Mouse (Mus musculus): ENCODE measurements around the gene Ackr4.

- TF ChIP-seq POLR2A (IDR thresholded peaks at IDR 0.05; ENCODE audit: insufficient read length, low read depth), result no peak
- no peak for TF ChIP-seq TCF12 (IDR thresholded peaks at IDR 0.05; ENCODE audit: insufficient read depth, poor library complexity, severe bottlenecking)
- TF ChIP-seq MAX (IDR thresholded peaks at IDR 0.05; ENCODE audit: low read depth), result no peak
Observed at GRCm38 (mm10) chr9:104106930-104107329, 19.8 kb downstream of the Ackr4 start.

All from myocyte (in vitro differentiated cells).